Mouse (Mus musculus) stomach, adult 2 months (tissue): ENCODE results near the gene Pepd. TPM values are rescaled to one million over a fixed set of nuclear protein-coding genes. Genes with fewer than 3 reads are reported as not detected.

ENCODE experiments used
- polyA plus RNA-seq: library from polyadenylated mRNA; depleted of rRNA; stranded (reverse); fragments of >200 nt; gene quantifications from 2 replicates; pipeline ENCODE4 v1.2.3, GENCODE M21; 2012; rRNA removed

The Pepd gene
- polyA plus RNA-seq, result 22.0 and 27.4 TPM in 2 replicates

DNA sequence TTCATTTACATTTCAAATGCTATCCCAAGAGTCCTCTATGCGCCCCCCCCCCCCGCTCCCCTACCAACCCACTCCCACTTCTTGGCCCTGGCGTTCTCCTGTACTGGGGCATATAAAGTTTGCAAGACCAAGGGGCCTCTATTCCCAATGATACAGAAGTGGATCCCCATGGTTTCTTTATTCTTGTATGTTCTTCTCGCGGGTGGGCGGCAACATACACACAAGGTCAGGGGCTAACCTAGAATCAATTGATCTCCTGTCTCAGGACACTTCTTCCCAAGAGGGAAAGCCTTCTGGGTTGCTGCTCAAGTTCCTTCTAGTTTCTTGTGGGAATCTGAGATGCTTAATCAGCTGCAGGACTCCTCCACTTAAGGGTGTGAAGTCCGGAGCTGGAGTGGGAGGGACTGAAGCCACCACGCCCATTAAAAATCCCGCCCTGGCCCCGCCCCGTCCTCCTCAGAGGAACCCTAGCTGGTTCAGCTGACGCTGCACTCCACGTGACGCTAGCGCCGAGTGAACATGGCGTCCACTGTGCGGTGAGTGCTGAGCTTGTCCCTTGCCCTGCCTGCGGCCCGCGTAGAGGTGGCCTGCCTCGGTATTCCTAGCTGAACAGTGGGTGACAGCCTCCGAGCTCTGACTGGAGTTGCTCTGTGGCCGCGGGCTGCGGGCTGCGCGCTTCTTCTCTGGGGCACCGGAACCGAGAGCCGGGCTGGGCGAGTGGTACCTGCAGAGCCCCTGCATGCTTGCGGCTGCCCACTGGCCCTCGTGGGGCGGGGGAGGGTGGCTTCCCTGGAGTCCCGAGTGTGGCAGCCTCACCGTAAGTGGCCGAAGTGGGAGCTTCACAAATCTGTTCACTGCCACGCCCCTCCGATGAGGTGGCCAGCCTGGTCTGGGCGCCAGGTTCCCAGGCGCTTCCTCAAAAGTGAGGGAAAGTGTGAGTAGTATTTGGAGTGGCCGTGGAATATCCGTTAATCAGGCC is at the start of gene Pepd:
Gene Pepd (plus strand): TSS at position 461 of the 979 bp plus-strand sequence.

DNA sequence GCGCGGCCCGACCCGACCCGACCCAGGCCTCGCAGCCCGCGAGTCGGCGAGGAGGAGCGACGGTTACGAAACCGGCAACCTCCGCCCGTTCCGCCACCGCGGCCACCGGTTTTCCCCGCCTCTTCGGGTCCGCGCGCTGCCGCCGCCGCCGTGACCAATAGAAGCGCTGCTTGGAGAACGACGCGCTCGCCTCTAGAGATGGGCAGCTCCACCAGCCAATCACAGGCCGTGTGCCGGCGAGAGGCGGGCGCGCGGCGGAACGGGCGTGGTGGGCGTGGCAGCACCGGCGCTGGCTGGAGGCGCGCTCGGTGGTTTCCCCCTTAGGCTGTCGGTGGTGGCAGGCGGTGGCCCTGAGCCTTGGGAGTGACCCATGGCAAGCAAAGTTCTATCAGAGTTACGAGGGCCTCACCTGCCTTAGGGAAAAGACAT is 144.3 kb downstream of the Pepd start, which contains the start of gene Cebpg:
Gene Cebpg (minus strand): TSS at position 138 of the 429 bp plus-strand sequence.

Other genes starting within 250 kb of the Pepd start
- gene Chst8, start 99.7 kb upstream of the Pepd start, polyA plus RNA-seq, result 0.71 and 1.3 TPM in 2 replicates
- gene Cebpg, start 144.2 kb downstream of the Pepd start, polyA plus RNA-seq, result 1.00 and 1.4 TPM in 2 replicates
- gene Cebpa, start 206.9 kb downstream of the Pepd start, polyA plus RNA-seq, result 38.2 and 91.6 TPM in 2 replicates